Mouse (Mus musculus) retina, postnatal 1 day (tissue): ENCODE results near the gene Gm9733.
"Not testable (repeated sequence)": the region's sequence is repeated elsewhere in the genome, so short reads cannot be mapped to it uniquely, and the experiment has no call there.

Source experiments
- DNase-seq: peaks from one replicate; pipeline ENCODE4 v3.0.0-alpha.2; 2012

Gene Gm9733

GRCm38 (mm10) chr3:15332063-15332462, at the start of gene Gm9733:
Gene Gm9733 (minus strand): TSS chr3:15332302.
- no peak for DNase-seq

- not testable (repeated sequence) for DNase-seq
These were observed 23.6 kb upstream of the Gm9733 start for GRCm38 (mm10) chr3:15355690-15356089.

- DNase-seq: not testable (repeated sequence)
These were observed 18.2 kb upstream of the Gm9733 start for GRCm38 (mm10) chr3:15350318-15350717.

GRCm38 (mm10) chr3:15345606-15346005, 13.5 kb upstream of the Gm9733 start:
- not testable (repeated sequence) for DNase-seq

- DNase-seq: no peak
These were observed 8.2 kb upstream of the Gm9733 start for GRCm38 (mm10) chr3:15340287-15340686.

GRCm38 (mm10) chr3:15334182-15334581, 2.1 kb upstream of the Gm9733 start:
- DNase-seq: no peak

GRCm38 (mm10) chr3:15331545-15331944, 557 bp downstream of the Gm9733 start:
- DNase-seq: no peak

GRCm38 (mm10) chr3:15329549-15329948, 2.6 kb downstream of the Gm9733 start:
- no peak for DNase-seq

GRCm38 (mm10) chr3:15284424-15285328, 47.4 kb downstream of the Gm9733 start:
- no peak for DNase-seq

- DNase-seq: no peak
These were observed 56.1 kb downstream of the Gm9733 start for GRCm38 (mm10) chr3:15275899-15276526.

GRCm38 (mm10) chr3:15264450-15264849, 67.7 kb downstream of the Gm9733 start:
- peak; percentile 60 for DNase-seq

- no peak for DNase-seq
These were observed 76.4 kb downstream of the Gm9733 start for GRCm38 (mm10) chr3:15255726-15256125.
